Mouse (Mus musculus) heart, embryonic 16.5 days (tissue): ENCODE measurements around the gene Igfbp1. TPM values are rescaled to one million over a fixed set of nuclear protein-coding genes. Genes with fewer than 3 reads are reported as not detected.

Source experiments
- ATAC-seq: fragments of 200-750 bp; cut with Nextera tagmentation; replicated peaks from 2 replicates; pipeline ENCODE4 v1.8.0; 2017; ENCODE audit warnings: moderate number of reproducible peaks; ENCODE audit not compliant: insufficient read depth, low FRiP score; ENCODE audit errors: extremely low read depth
- H3K27ac ChIP-seq: fragments of 300-500 bp; sonication (generic); 2 replicates; pipeline ENCODE4 v1.5.1; 2014; ENCODE audit warnings: mild to moderate bottlenecking, low read length, control low read depth, moderate library complexity
- H3K27me3 ChIP-seq: fragments of 300-500 bp; sonication (generic); 2 replicates; pipeline ENCODE4 v1.6.1; 2014; ENCODE audit warnings: low read length, mixed read lengths; ENCODE audit not compliant: control insufficient read depth, insufficient read depth
- H3K36me3 ChIP-seq: fragments of 300-500 bp; sonication (generic); 2 replicates; pipeline ENCODE4 v1.6.1; 2014; ENCODE audit not compliant: control insufficient read depth, insufficient read depth
- H3K4me1 ChIP-seq: fragments of 300-500 bp; sonication (generic); 2 replicates; pipeline ENCODE4 v1.6.1; 2014; ENCODE audit warnings: low read length, mixed read lengths; ENCODE audit not compliant: control insufficient read depth, insufficient read depth
- H3K4me2 ChIP-seq: fragments of 300-500 bp; sonication (generic); 2 replicates; pipeline ENCODE4 v1.6.1; 2014; ENCODE audit warnings: low read depth, mild to moderate bottlenecking, control low read depth, low read length
- H3K4me3 ChIP-seq: fragments of 300-500 bp; sonication (generic); 2 replicates; pipeline ENCODE4 v1.5.1; 2014; ENCODE audit warnings: mild to moderate bottlenecking, control low read depth, low read length
- H3K9ac ChIP-seq: fragments of 300-500 bp; sonication (generic); 2 replicates; pipeline ENCODE4 v1.6.1; 2014; ENCODE audit warnings: low read length, control low read depth
- H3K9me3 ChIP-seq: fragments of 300-500 bp; sonication (generic); replicated peaks from 2 replicates; pipeline ENCODE4 v1.6.1; 2016; ENCODE audit warnings: low read length; ENCODE audit not compliant: control insufficient read depth
- WGBS: fragments of 180-500 bp; shearing (Covaris S2); extraction: QIAGEN DNeasy Blood & Tissue Kit; methylation state at CpG from one replicate; pipeline ENCODE4 v1.1.7; 2014; 5-methylcytosine and 5-hydroxymethylcytosine counted together
- polyA plus RNA-seq: library from polyadenylated mRNA; unstranded; fragments of >200 nt; fragmentation: Nextera tagmentation; extraction: Ambion mirVana; gene quantifications from 2 replicates; pipeline ENCODE4 v1.2.1, GENCODE M21; 2015

The Igfbp1 gene
- polyA plus RNA-seq, 1 experiment from 2014 or later: 0.45 TPM

DNA sequence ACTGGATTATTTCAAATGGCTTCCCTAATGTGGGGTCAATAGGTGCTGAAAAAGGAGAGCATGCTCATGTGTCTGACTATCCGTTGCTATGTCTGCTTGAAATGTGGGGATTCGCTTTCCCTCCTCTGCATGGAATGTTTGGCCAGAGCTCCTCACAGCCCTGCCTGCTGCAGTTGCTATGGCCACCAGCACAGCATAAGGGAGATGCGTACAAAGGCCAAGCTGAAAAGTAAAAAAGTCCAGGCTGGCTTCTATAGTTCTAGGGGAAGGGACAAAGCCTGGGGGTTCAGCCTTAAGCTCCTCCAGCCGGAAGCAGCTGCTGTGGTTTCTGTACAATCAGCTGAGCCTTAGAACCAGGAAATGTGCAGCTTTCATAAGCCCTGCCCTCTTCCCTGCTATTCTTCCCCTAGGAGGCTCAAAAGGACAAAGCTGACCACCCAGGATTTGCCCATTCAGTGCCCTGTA lies 36.9 kb upstream of the Igfbp1 start:
- no peaks in the 10 kb centered on the region for H3K9me3 ChIP-seq
- WGBS: 47% methylated on average over 4 of the region's 4 CpGs
- H3K4me3 ChIP-seq: no peak overlapping the region
- H3K27ac ChIP-seq: peak overlapping the region; percentile 40
- ATAC-seq: peak; percentile 56; the same call in 1 of the 2 replicates
- no peak overlapping the region for H3K4me2 ChIP-seq
- H3K27me3 ChIP-seq: no peaks in the 10 kb centered on the region
- H3K9ac ChIP-seq: no peak overlapping the region
- H3K36me3 ChIP-seq: no peaks in the 10 kb centered on the region
- peaks cover 8% of the 10 kb centered on the region for H3K4me1 ChIP-seq

DNA sequence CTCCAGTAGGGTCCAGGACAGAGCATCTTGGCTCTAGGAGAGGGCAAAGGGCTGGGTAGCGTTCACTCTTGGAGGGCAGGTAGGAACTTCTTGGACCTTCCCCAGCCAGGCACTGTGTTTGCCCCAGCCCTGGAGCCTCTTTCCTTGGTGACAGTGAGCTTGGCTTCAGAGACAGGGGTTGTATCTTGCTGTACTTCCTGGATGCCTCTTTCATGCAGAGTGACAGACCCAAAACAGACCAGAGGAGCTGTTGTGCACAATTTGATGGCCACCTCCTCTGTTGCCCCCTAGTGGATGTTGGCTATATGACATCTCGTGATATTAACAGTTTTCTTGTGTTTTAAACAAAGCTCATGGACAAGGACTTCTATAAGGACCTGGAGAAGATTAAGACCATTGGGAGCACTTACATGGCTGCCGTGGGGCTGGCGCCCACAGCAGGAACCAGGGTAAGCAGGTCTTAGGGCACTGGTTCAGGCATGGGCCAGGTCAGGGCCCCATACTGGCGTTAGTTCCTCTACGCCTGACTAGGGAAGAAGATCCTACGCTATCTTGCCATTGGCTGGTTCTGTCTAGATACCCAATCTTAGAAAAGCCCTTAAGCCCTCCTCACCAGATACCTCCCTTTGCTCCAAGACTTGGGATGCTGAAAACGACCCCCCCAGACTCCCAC lies 35.9 kb upstream of the Igfbp1 start:
- H3K9ac ChIP-seq: no peak overlapping the region
- peaks cover 8% of the 10 kb centered on the region for H3K4me1 ChIP-seq
- peak; percentile 49; the same call in 1 of the 2 replicates for ATAC-seq
- no peak overlapping the region for H3K27ac ChIP-seq
- no peaks in the 10 kb centered on the region for H3K36me3 ChIP-seq
- 70% methylated on average over 8 of the region's 8 CpGs for WGBS
- H3K4me2 ChIP-seq: no peak overlapping the region
- no peaks in the 10 kb centered on the region for H3K9me3 ChIP-seq
- no peak overlapping the region for H3K4me3 ChIP-seq
- H3K27me3 ChIP-seq: no peaks in the 10 kb centered on the region

DNA sequence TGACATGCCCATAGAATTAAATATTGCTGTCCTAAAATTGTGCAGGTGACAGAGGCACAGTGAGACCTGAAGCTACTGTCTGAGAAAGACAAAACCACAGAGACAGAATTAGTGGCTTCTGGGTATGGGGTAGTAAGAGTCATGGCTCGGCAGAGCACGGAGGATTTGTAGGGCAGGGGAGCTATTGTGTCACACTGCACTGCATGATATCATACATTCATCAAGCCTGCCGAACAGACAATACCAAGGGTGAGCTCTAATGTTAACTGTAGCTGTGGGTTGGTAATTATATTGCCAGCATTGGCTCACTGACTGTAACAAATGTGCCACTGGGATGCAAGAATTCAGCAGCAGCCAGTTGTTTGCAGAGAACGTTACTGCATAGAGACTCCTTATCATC lies 33.2 kb upstream of the Igfbp1 start:
- no peaks in the 10 kb centered on the region for H3K36me3 ChIP-seq
- no peak for ATAC-seq
- no peaks in the 10 kb centered on the region for H3K27me3 ChIP-seq
- peaks cover 8% of the 10 kb centered on the region for H3K4me1 ChIP-seq
- H3K9ac ChIP-seq: no peak overlapping the region
- H3K9me3 ChIP-seq: no peaks in the 10 kb centered on the region
- 77% methylated on average over 4 of the region's 4 CpGs for WGBS
- no peak overlapping the region for H3K4me3 ChIP-seq
- no peak overlapping the region for H3K27ac ChIP-seq
- no peak overlapping the region for H3K4me2 ChIP-seq

DNA sequence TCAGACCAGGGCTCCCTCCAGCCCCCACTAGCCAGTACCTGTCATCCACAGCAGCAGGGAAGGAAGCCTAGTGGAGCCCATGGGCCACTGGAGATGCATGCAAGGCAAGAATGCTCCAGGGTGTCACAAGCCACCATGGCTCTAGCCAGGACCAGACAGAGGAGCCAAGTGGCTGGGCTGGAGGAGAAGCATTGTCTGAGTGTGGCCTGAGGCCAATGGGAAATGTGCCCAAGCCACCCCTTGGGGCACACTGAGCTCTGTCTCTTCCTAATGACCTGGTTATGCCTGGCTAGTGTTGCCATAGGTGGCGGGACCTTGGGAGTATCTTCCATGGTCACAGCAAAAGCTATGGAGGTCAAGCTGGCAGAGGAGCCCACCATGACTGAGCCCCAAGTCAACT lies 27.9 kb upstream of the Igfbp1 start:
- Histone ChIP-seq H3K4me3 (no peak overlapping the region), H3K9me3 (no peaks in the 10 kb centered on the region), H3K9ac (no peak overlapping the region), H3K4me2 (no peak overlapping the region), H3K27me3 (no peaks in the 10 kb centered on the region), H3K36me3 (no peaks in the 10 kb centered on the region), H3K4me1 (no peaks in the 10 kb centered on the region), H3K27ac (no peak overlapping the region)
- ATAC-seq: no peak
- 93% methylated on average over 1 of the region's 1 CpGs for WGBS

DNA sequence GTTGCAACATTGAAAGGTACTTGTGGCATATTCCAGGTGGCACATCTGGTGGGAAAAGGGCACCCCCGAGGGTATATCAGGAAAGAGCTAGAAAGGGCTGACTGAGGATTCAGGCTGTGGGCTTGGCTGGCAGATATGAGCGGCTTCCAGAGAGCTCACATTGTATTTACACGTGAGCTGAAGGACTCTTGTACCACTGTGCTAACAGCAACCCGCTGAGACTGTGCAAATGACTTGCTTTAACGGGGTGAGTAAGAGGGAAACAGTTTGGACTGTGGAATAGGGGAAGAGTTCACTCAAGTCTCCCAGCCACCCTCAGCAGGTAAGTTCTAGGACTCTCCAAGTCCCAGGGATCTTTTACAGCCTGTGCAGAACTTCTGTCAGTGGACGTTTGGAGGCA lies 23.9 kb upstream of the Igfbp1 start:
- Histone ChIP-seq H3K9ac (no peak overlapping the region), H3K9me3 (no peaks in the 10 kb centered on the region), H3K4me2 (no peak overlapping the region), H3K4me3 (no peak overlapping the region), H3K27ac (no peak overlapping the region), H3K27me3 (no peaks in the 10 kb centered on the region), H3K36me3 (no peaks in the 10 kb centered on the region), H3K4me1 (no peaks in the 10 kb centered on the region)
- ATAC-seq: no peak
- 73% methylated on average over 6 of the region's 6 CpGs for WGBS

DNA sequence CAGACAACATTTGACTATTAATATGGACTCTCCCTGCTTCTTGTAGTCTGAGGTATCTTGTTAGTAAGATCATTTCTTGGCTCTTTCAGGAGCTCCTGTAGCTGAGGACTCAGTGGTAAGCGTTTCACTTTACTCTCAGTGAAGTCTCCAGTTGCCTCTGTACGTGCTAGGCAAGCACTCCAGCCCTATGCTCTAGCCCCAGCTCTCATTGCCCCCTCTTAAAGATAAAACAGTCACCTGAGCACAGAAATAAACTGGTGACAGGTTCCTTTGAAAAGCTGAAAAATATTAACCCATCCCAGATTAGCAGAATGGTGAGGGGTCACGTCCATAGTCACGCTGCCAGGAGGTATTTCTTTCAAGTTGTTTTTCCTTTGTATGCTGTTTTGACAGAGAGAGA lies 18.9 kb upstream of the Igfbp1 start:
- H3K9ac ChIP-seq: no peak overlapping the region
- no peak for ATAC-seq
- H3K4me1 ChIP-seq: no peaks in the 10 kb centered on the region
- H3K27ac ChIP-seq: no peak overlapping the region
- no peaks in the 10 kb centered on the region for H3K27me3 ChIP-seq
- H3K4me2 ChIP-seq: no peak overlapping the region
- H3K36me3 ChIP-seq: no peaks in the 10 kb centered on the region
- no peaks in the 10 kb centered on the region for H3K9me3 ChIP-seq
- H3K4me3 ChIP-seq: no peak overlapping the region
- 52% methylated on average over 4 of the region's 4 CpGs for WGBS

DNA sequence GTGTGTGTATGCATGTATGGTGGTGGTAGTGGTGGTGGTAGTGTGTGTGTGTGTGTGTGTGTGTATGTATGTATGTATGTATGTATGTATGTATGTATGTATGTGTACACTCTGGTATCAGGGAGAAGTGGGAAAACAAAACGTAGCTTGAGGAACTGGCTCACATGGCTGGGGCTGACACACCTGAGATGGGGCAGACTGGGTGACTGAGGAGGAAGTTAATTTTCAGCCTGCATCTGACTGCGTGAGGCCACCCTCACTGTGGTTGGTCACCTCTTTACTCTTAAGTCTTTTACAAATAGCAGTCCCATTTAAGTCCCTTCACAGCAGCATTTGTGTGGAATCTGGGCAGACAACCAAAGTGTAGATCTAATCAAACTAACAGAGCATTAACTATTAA lies 18.3 kb upstream of the Igfbp1 start:
- H3K27ac ChIP-seq: no peak overlapping the region
- H3K9ac ChIP-seq: no peak overlapping the region
- ATAC-seq: no peak
- no peaks in the 10 kb centered on the region for H3K27me3 ChIP-seq
- no peak overlapping the region for H3K4me3 ChIP-seq
- H3K4me2 ChIP-seq: no peak overlapping the region
- 73% methylated on average over 2 of the region's 2 CpGs for WGBS
- H3K4me1 ChIP-seq: no peaks in the 10 kb centered on the region
- H3K9me3 ChIP-seq: no peaks in the 10 kb centered on the region
- no peaks in the 10 kb centered on the region for H3K36me3 ChIP-seq

DNA sequence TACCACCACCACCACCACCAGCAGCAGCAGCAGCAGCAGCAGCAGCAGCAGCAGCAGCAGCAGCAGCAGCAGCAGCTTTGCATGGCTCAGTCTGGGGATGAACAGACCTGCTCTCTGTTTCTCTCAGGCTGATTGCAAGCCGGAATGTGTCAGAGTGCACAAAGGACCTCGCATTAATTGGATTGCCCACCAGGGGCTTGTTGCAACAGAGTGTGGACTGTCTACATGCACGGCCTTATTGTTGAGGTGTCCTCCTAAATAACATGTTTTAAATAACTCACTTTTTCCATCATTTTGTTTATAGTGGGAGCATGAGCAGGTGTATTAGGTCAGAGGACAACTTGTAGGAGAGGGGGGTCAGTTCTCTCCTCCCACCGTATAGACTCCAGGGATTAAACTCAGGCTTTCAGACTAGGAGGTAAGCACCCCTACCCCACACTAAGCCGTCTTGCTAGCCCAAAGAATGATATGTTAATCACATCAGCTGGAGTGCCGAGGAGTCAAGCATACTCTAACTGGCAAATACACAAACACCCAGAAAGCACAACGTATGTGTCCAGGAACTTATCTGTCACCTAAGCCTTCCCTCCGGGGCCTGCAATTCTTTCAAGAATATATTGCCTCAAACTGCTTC lies 15.1 kb upstream of the Igfbp1 start:
- H3K4me2 ChIP-seq: no peak overlapping the region
- no peak for ATAC-seq
- H3K27me3 ChIP-seq: no peaks in the 10 kb centered on the region
- no peak overlapping the region for H3K4me3 ChIP-seq
- H3K36me3 ChIP-seq: no peaks in the 10 kb centered on the region
- WGBS: 52% methylated on average over 8 of the region's 8 CpGs
- H3K9me3 ChIP-seq: no peaks in the 10 kb centered on the region
- H3K27ac ChIP-seq: no peak overlapping the region
- no peaks in the 10 kb centered on the region; the same call in 1 of the 2 replicates for H3K4me1 ChIP-seq
- H3K9ac ChIP-seq: no peak overlapping the region

DNA sequence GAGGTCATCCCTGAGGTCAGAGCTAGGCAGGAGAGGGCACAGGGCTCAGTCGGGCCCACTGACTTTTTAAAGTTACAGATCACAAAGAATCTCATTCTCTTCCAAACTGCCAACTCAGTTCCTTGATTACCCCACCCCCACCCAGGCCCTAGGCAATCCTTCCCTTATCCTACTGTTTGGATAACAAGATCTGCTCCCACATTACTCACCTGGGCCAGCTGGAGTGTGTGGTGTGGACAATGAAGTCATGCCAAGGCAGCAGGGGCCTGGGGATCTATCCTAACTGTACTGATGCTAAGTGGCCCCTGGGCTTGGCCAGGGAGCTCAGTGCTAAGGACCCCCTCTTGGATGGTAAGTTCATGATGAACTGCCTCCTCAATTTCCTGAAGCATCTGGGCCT lies 13.2 kb upstream of the Igfbp1 start:
- Histone ChIP-seq H3K36me3 (no peaks in the 10 kb centered on the region), H3K4me2 (no peak overlapping the region), H3K27ac (no peak overlapping the region), H3K27me3 (no peaks in the 10 kb centered on the region), H3K4me3 (no peak overlapping the region), H3K9ac (no peak overlapping the region), H3K4me1 (no peaks in the 10 kb centered on the region; the same call in 1 of the 2 replicates), H3K9me3 (no peaks in the 10 kb centered on the region)
- 65% methylated on average over 1 of the region's 1 CpGs for WGBS
- ATAC-seq: no peak
